Mouse (Mus musculus): ENCODE data around the gene Uaca. TPM values are rescaled to one million over a fixed set of nuclear protein-coding genes. Genes with fewer than 3 reads are reported as not detected.

Gene Uaca
- polyA plus RNA-seq, 1 experiment = 0.01 TPM

- no peak for TF ChIP-seq GATA1 (IDR thresholded peaks at IDR 0.05; ENCODE audit: low read length)
These were observed 132.0 kb downstream of the Uaca start for GRCm38 (mm10) chr9:60926301-60926700.

GRCm38 (mm10) chr9:60929290-60929983 lies 135.1 kb downstream of the Uaca start:
- TF ChIP-seq GATA1 (IDR thresholded peaks at IDR 0.05; ENCODE audit: low read length) = no peak

Other genes starting within 250 kb of the Uaca start
- 0.12 and 0.19 TPM in 2 replicates for gene Lrrc49, start 106.4 kb upstream of the Uaca start, polyA plus RNA-seq (2012)
- gene Larp6, start 81.6 kb upstream of the Uaca start, polyA plus RNA-seq (2012) = not detected in 2 replicates